Mouse (Mus musculus) neutrophil, adult 5-6 weeks (primary cell): ENCODE data around the gene Fyn. TPM values are rescaled to one million over a fixed set of nuclear protein-coding genes. Genes with fewer than 3 reads are reported as not detected.
A peak's percentile ranks its signal among the peaks of the same experiment; 100 is the strongest.

Experiments
- ATAC-seq: fragments of 151-379, 151-347 bp; 2 replicates; pipeline ENCODE4 v1.8.0; 2017; ENCODE audit warnings: mild to moderate bottlenecking, moderate TSS enrichment; ENCODE audit not compliant: insufficient number of reproducible peaks, poor library complexity, low FRiP score, severe bottlenecking; ENCODE audit errors: extremely low read depth
- total RNA-seq: library from RNA; stranded (forward); fragments of 200-1000 nt; gene quantifications from 2 replicates; pipeline ENCODE4 v1.2.3, GENCODE M21; 2017

Fyn gene
- total RNA-seq, 1 experiment from 2014 or later = 56.6 TPM

- ATAC-seq = no peak
Observed at GRCm38 (mm10) chr10:39606434-39606833, 237.8 kb downstream of the Fyn start.

DNA sequence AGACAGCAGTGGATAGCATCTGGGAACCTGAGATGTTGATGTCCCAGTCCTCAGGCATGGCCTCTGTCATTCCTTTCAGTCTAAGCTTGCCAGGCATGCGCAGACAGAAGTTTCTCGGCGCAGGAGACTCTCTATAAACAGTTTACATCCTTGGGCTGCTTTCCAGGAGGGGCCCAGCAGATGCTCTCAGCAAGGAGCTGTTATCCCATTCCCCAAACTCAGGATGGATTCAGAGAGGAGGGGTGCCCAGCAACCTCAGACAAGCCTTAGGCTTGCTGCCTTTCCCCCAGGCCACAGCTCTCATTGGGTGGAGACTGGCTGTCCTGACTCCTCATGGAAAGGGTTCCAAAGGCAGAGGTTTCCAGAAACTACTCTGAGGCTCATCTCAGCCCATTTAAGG, 242.6 kb downstream of the Fyn start:
- ATAC-seq = no peak

DNA sequence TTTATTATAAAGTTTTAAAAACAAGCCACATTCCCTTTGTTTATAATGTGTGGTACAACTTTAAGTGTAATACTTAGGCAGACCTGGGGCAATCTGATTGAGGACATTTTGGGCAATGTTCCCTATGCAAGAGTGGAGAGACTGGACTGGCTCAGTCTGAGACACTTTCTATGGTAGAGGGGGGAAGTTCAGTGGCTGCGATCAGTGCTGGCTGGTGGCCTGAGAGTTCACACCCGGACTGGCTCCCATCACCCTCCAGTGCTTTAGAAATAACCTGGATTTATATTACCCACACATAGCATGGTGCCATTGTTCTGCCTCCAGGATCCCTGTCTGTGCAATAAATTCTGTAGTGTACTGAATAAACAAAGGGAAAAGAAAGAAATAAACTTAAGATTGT, 243.5 kb downstream of the Fyn start:
- ATAC-seq = no peak

DNA sequence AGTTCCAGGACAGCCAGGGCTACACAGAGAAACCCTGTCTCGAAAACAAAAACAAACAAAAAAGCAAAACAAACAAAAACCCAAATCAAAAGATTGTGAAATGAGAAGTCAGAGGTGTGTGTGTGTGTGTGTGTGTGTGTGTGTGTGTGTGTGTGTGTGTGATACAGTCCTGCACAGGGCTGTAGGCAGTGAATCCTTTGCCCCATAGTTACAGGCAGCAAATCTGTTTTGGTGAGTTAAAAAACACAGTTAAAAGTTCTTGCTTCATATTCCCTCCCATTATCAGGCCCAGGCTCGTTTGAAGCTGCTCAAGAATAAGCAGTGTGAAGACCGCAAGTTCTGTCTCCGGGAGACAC, 244.0 kb downstream of the Fyn start, which contains the start of gene Traf3ip2:
TSS of gene Traf3ip2 (plus strand) at position 302 of the 356 bp plus-strand sequence.
- no peak for ATAC-seq

DNA sequence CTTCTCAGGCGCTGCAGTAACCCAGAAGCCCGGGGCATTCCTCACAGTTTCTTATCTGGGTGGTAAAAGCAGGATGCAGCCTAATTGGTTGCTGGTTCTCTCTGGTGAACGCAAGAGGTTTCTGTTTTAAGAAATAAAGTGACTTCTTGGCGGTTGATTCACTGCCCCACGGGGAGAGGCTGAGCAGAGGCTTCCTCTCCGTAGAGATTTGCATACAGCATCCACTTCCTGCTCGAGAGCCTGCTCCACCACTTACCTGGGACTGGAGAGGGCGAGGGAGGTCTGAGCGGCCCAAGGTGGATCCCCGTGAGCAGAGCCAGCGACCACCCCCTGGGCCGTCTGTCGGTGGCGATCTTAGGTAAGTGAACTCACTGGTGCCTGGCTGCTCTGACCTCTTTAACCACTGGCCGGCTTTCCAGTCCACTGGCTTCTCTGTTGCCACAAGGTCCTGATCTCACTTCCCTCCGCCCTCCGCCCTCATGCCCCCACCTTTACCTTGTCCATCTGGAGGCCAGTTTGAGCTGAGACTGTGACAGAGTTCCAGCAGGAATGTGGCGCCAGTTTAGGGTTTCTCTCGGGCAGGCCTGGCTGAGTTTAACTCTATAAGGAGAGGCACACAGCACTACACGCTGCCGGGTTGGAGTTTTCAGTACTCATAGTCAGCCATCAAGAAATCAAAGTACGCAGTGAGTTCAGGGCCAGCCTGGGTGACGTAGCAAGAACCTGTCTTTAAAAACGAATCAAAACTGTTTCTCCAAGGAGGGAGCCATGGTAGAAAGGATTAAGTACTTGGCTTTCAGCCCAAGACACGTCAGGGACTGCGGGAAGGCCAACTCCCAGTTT, 244.6 kb downstream of the Fyn start:
- peak; percentile 90 for ATAC-seq

DNA sequence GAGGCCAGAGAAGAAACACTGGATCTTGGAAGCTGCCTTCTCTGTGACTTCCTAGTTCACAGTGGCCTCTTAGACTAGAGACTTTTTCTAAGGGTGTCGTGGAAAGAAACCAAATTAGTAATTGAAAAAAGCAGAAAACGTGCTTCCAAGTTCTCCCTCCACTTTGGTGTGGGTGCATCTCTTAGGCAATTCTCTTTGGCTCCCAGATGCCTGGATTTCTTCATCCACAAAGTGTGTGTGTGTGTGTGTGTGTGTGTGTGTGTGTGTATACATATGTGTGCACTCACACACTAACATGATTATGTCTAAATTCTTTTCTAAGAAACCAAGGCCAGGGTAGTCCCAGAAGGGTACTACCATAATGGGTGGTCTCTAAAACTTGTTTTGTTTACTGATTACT, 245.3 kb downstream of the Fyn start:
- ATAC-seq = no peak

DNA sequence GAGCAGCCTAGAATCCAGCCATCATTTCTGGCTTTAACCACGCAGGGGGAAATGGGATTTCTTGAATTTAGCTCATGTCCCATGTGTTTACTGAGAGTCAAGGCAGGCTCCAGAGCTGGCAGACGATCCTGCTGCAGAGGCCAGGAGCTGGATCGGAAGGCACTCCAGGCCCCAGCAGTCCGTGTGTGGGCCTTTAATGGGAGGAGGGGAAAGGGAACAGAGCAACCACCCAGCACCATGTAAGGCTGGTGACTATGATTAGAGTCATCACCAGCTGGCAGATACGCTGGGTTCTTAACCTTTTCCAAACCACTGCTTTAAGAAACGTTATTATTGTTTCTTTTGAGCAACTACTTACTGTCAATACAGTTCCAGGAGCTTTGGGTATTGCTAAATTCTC, 246.0 kb downstream of the Fyn start:
- no peak for ATAC-seq

Other genes with a start within 250 kb of the Fyn start
- 0.47 TPM in 1 of 2 replicates, not detected in the other for gene Fam229b, start 234.9 kb upstream of the Fyn start, total RNA-seq
- gene Tube1, start 234.9 kb upstream of the Fyn start, total RNA-seq = 1.7 and 5.4 TPM in 2 replicates
- not detected in 2 replicates for gene Ccn6, start 205.1 kb upstream of the Fyn start, total RNA-seq
- gene Traf3ip2, start 244.1 kb downstream of the Fyn start, total RNA-seq = 28.2 and 33.3 TPM in 2 replicates